ENCODE assay signal across 21 mouse cellular contexts in the genomic region with DNA sequence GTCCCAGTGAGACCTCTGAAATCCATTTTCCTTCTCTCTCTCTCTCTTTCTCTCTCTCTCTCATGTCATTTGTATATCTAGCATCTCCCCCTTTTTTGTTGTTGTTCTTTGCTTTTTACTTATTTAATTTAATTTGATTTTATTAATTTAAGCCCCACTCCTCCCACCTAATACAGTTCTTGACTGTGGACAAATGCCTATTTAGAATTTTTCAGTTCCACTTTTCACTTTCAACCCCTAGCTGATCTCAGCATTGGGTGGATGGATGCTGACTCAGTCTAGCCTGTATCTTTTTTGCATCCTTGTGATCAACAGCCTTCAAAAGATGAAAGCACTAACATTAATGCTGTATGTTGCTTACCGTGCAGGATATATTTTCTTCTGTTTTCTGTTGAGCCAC. TPM values are rescaled to one million over a fixed set of nuclear protein-coding genes. Genes with fewer than 3 reads are reported as not detected.
A peak's percentile ranks its signal among the peaks of the same experiment; 100 is the strongest.
DNase-seq lines count a peak whose midpoint lies in the region; TF ChIP-seq lines count a peak whose summit lies in the region.
"Had no signal": no experiment of that assay in that cellular context is flagged by ENCODE, and none has a peak within 500 bp of the region (broad histone marks: within the 10 kb centered on the region; RNA-seq: fewer than 3 reads in every experiment).

No protein-coding gene starts in this region.

- H3K4me2 ChIP-seq in CH12.LX (ENCODE audit: insufficient read depth, low read depth, poor library complexity, severe bottlenecking), result no peak overlapping the region

- H3K9me3 ChIP-seq in CH12.LX (replicated peaks; ENCODE audit: low read length) (no peaks in the 10 kb centered on the region), ES-Bruce4 (replicated peaks; ENCODE audit: control insufficient read depth, insufficient read depth, low read length, poor library complexity, severe bottlenecking) (no peaks in the 10 kb centered on the region)
- H3K9me3 ChIP-seq: G1E had no signal

- no peaks in the 10 kb centered on the region for H3K36me3 ChIP-seq in CH12.LX (replicated peaks in 1 of 2; ENCODE audit: control insufficient read depth in 1 of 2, insufficient read depth in 1 of 2, low read length in 1 of 2)
- no peaks in the 10 kb centered on the region for H3K36me3 ChIP-seq in ES-Bruce4 (ENCODE audit: control insufficient read depth, insufficient read depth, low read length, poor library complexity, severe bottlenecking)
- H3K36me3 ChIP-seq: G1E had no signal

- dilution Hi-C loops in CH12.LX (cut with MboI; ENCODE audit: extremely low pct_ligation_motif_present, extremely low pct_unique_long_range_greater_than_20kb, low sequenced_read_pairs), result no loop called here

- H3K4me3 ChIP-seq in CH12.LX (replicated peaks in 1 of 3; ENCODE audit: low read depth in 2 of 3, low read length in 2 of 3, poor library complexity in 1 of 3) (no peak overlapping the region), ES-Bruce4 (ENCODE audit: low read depth, low read length) (no peak overlapping the region)

- peak; percentile 7 for DNase-seq in A20 (ENCODE audit: low read depth, low spot score)
- DNase-seq in CH12.LX (ENCODE audit: extremely low read depth), result peak; percentile 23
- no peak for DNase-seq in heart, adult 8-10 months (ENCODE audit: low spot score)
- no peak for DNase-seq in lung, postnatal 14 days
- no peak for DNase-seq in spleen, postnatal 10 days (ENCODE audit: low spot score in 2 of 2)
- DNase-seq: adrenal gland, adult 2 months; adrenal gland, adult 8-10 months; adrenal gland, postnatal 10 days; adrenal gland, postnatal 14 days; adrenal gland, postnatal 25 days; adrenal gland, postnatal 36 days; B cell, adult 2 months; cerebellum, adult 11 months; cerebellum, adult 11-12 months; cerebellum, adult 18-20 months; cerebellum, adult 2 months; cerebellum, adult 8-10 months; cerebellum, adult 9-10 months had no signal

- H3K27ac ChIP-seq in CH12.LX (ENCODE audit: insufficient read depth, low read depth) (no peak overlapping the region), ES-Bruce4 (ENCODE audit: insufficient read depth, low read length) (peak overlapping the region; percentile 70)

- H3K9ac ChIP-seq in CH12.LX (ENCODE audit: insufficient read depth, low read depth) (no peak overlapping the region), ES-Bruce4 (ENCODE audit: low read depth, poor library complexity, severe bottlenecking) (no peak overlapping the region)

- TF ChIP-seq CTCF in CH12.LX (conservative IDR thresholded peaks at IDR 0.05 in 1 of 2, IDR thresholded peaks at IDR 0.05 in 1 of 2; ENCODE audit: low read depth in 2 of 2, low read length in 2 of 2), result no peak
- no peak for TF ChIP-seq CTCF in ES-Bruce4 (IDR thresholded peaks at IDR 0.05; ENCODE audit: low read depth, low read length)

- TF ChIP-seq POLR2A in CH12.LX (IDR thresholded peaks at IDR 0.05; ENCODE audit: low read depth, low read length), result no peak
- TF ChIP-seq POLR2A in ES-Bruce4 (IDR thresholded peaks at IDR 0.05; ENCODE audit: insufficient read depth, low read length), result no peak

- TF ChIP-seq RAD21 in CH12.LX (IDR thresholded peaks at IDR 0.05; ENCODE audit: low read depth, low read length), result no peak

- H3K4me1 ChIP-seq in CH12.LX (ENCODE audit: control insufficient read depth in 1 of 2, insufficient read depth in 2 of 2) (peaks cover 0 to 11% of the 10 kb centered on the region in 2 experiments; a peak in 2 of 4 replicates), ES-Bruce4 (ENCODE audit: control insufficient read depth, insufficient read depth, low read length) (peaks cover 2% of the 10 kb centered on the region)

- H3K27me3 ChIP-seq in CH12.LX (replicated peaks), result no peaks in the 10 kb centered on the region
- H3K27me3 ChIP-seq in ES-Bruce4 (ENCODE audit: control insufficient read depth, insufficient read depth, low read length, poor library complexity, severe bottlenecking), result no peaks in the 10 kb centered on the region
- H3K27me3 ChIP-seq: Patski had no signal

- H3K79me2 ChIP-seq in CH12.LX (replicated peaks; ENCODE audit: control insufficient read depth, extremely low read depth, insufficient read depth, poor library complexity, severe bottlenecking), result no peaks in the 10 kb centered on the region

- TF ChIP-seq EP300 in CH12.LX (IDR thresholded peaks at IDR 0.05; ENCODE audit: low read length), result peak; percentile 63; the same call in 1 of the 2 replicates
- no peak for TF ChIP-seq EP300 in ES-Bruce4 (IDR thresholded peaks at IDR 0.05; ENCODE audit: insufficient read depth, low read depth, low read length)

- in situ Hi-C loops in CH12.LX (cut with MboI; ENCODE audit: low pct_ligation_motif_present, low pct_unique_long_range_greater_than_20kb, low sequenced_read_pairs), result no loop called here

TF ChIP-seq in CH12.LX, 34 proteins besides CTCF, POLR2A, EP300 and RAD21:
- TF ChIP-seq IRF4 (IDR thresholded peaks at IDR 0.05; ENCODE audit: low read depth, low read length), result peak; percentile 72
- no peak for TF ChIP-seq E2F4 (IDR thresholded peaks at IDR 0.05; ENCODE audit: insufficient replicate concordance, low read depth, low read length)
- TF ChIP-seq JUN (IDR thresholded peaks at IDR 0.05; ENCODE audit: insufficient read depth, low read depth, low read length), result no peak
- TF ChIP-seq BHLHE40 (IDR thresholded peaks at IDR 0.05; ENCODE audit: low read depth, low read length), result no peak
- TF ChIP-seq MAZ (IDR thresholded peaks at IDR 0.05; ENCODE audit: low read depth, low read length), result no peak
- no peak for TF ChIP-seq USF1 (IDR thresholded peaks at IDR 0.05; ENCODE audit: low read depth, low read length)
- TF ChIP-seq MAFK (IDR thresholded peaks at IDR 0.05; ENCODE audit: insufficient replicate concordance, low read length), result peak; percentile 66; the same call in 1 of the 2 replicates
- TF ChIP-seq ZNF384 (IDR thresholded peaks at IDR 0.05; ENCODE audit: low read depth, low read length), result no peak

RNA-seq across cellular contexts. Expression of a gene that starts 55.5 kb away (rescaled TPM):
- 582 and 629 TPM in 2 replicates for total RNA-seq in CH12.LX (2012; rRNA removed)
- total RNA-seq in CH12.LX (2014; rRNA removed), result 1,209 and 1,346 TPM in 2 replicates
- polyA plus RNA-seq in CH12.LX (2012; ENCODE audit: insufficient read length, low read depth), result 247 and 399 TPM in 2 replicates
- 505 and 579 TPM in 2 replicates for polyA plus RNA-seq in ES-Bruce4 (2011; ENCODE audit: insufficient read depth, insufficient read length, low read depth, missing spikeins)
- 1,000 to 10,000 TPM; 1,325 to 1,595 (median 1,417) TPM for total RNA-seq in heart, adult 8-10 months (2022)

Comparison
In these comparisons a context has a peak if more than half of its experiments do, and no peak if none do; other contexts are left out.
1. DNase-seq: peak in A20 (single experiment) and CH12.LX (single experiment); none in heart, adult 8-10 months (single experiment), lung, postnatal 14 days (single experiment) and spleen, postnatal 10 days (0 of 2).